Mouse (Mus musculus): ENCODE data around the gene C8b. TPM values are rescaled to one million over a fixed set of nuclear protein-coding genes. Genes with fewer than 3 reads are reported as not detected.

C8b gene
- polyA plus RNA-seq, 1 experiment from 2014 or later = not detected

DNA sequence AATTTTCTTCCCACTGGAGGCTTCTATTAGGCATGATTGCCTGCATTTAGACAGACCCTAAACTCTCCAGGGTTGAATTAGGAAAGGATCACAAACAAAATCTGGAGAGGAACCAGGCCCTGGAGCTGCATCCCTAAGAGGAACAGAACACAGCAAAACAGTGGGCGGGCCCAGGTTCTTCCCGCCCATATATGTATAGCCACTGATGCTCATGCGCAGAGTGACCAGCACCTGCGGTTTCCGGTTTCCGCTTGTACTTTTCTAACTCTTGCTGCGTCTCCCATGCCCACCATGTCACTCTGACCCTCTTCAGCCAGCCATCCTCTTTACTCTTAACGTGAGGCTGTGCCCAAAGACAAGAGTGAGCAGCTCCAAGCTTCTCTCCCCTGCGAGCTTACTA, 32.8 kb downstream of the C8b start:
- no peak overlapping the region for H3K9ac ChIP-seq (ENCODE audit: low read length)
- no peaks in the 10 kb centered on the region for H3K36me3 ChIP-seq (ENCODE audit: control insufficient read depth, insufficient read depth, low read length)
- H3K9me3 ChIP-seq (replicated peaks; ENCODE audit: control insufficient read depth, low read length) = no peaks in the 10 kb centered on the region
- H3K27ac ChIP-seq (ENCODE audit: low read depth, low read length) = no peak overlapping the region
- ATAC-seq (no peak), DNase-seq (ENCODE audit: low spot score) (no peak)
- H3K27me3 ChIP-seq (replicated peaks; ENCODE audit: control insufficient read depth, insufficient read depth, low read length) = no peaks in the 10 kb centered on the region
- H3K4me3 ChIP-seq (ENCODE audit: low read depth, low read length) = no peak overlapping the region
- no peaks in the 10 kb centered on the region for H3K4me1 ChIP-seq (ENCODE audit: control insufficient read depth, insufficient read depth, low read length)
- H3K4me2 ChIP-seq (ENCODE audit: low read length) = no peak overlapping the region
- WGBS = 83% methylated on average over 9 of the region's 9 CpGs

- Histone ChIP-seq H3K4me1 (ENCODE audit: control insufficient read depth, insufficient read depth, low read length) (no peaks in the 10 kb centered on the region), H3K27ac (ENCODE audit: low read depth, low read length) (no peak overlapping the region), H3K27me3 (replicated peaks; ENCODE audit: control insufficient read depth, insufficient read depth, low read length) (no peaks in the 10 kb centered on the region), H3K9me3 (replicated peaks; ENCODE audit: control insufficient read depth, low read length) (no peaks in the 10 kb centered on the region), H3K36me3 (ENCODE audit: control insufficient read depth, insufficient read depth, low read length) (no peaks in the 10 kb centered on the region), H3K9ac (ENCODE audit: low read length) (no peak overlapping the region), H3K4me3 (ENCODE audit: low read depth, low read length) (no peak overlapping the region), H3K4me2 (ENCODE audit: low read length) (no peak overlapping the region)
- 86% methylated on average over 3 of the region's 3 CpGs for WGBS
- no peak for DNase-seq (ENCODE audit: low spot score)
- no peak for ATAC-seq
Observed at GRCm38 (mm10) chr4:104801625-104802024, 35.5 kb downstream of the C8b start.

DNA sequence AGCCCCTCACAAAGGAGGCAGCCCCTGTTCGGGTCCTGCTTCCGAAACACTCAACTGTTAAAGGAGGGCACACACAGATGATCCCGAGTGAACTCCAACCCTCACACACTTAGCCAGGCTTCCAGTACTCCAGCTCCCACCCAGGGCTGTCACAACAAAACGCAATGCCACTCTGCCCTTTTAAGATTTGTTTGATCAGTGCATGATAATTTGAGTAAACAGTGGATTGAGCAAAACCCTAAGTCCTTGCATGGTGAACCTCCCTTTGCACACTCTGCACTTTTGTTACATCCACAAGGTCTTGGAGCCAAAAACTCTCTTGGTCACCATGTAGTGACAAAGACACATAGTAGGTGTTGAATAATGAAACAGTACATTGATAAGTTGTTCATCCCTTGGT, 38.0 kb downstream of the C8b start:
- no peak for ATAC-seq
- no peaks in the 10 kb centered on the region for H3K4me1 ChIP-seq (ENCODE audit: control insufficient read depth, insufficient read depth, low read length)
- no peak overlapping the region for H3K4me3 ChIP-seq (ENCODE audit: low read depth, low read length)
- H3K9me3 ChIP-seq (replicated peaks; ENCODE audit: control insufficient read depth, low read length) = no peaks in the 10 kb centered on the region
- DNase-seq (ENCODE audit: low spot score) = no peak
- 87% methylated on average over 4 of the region's 4 CpGs for WGBS
- no peak overlapping the region for H3K4me2 ChIP-seq (ENCODE audit: low read length)
- no peaks in the 10 kb centered on the region for H3K36me3 ChIP-seq (ENCODE audit: control insufficient read depth, insufficient read depth, low read length)
- H3K9ac ChIP-seq (ENCODE audit: low read length) = no peak overlapping the region
- H3K27me3 ChIP-seq (replicated peaks; ENCODE audit: control insufficient read depth, insufficient read depth, low read length) = no peaks in the 10 kb centered on the region
- no peak overlapping the region for H3K27ac ChIP-seq (ENCODE audit: low read depth, low read length)

DNA sequence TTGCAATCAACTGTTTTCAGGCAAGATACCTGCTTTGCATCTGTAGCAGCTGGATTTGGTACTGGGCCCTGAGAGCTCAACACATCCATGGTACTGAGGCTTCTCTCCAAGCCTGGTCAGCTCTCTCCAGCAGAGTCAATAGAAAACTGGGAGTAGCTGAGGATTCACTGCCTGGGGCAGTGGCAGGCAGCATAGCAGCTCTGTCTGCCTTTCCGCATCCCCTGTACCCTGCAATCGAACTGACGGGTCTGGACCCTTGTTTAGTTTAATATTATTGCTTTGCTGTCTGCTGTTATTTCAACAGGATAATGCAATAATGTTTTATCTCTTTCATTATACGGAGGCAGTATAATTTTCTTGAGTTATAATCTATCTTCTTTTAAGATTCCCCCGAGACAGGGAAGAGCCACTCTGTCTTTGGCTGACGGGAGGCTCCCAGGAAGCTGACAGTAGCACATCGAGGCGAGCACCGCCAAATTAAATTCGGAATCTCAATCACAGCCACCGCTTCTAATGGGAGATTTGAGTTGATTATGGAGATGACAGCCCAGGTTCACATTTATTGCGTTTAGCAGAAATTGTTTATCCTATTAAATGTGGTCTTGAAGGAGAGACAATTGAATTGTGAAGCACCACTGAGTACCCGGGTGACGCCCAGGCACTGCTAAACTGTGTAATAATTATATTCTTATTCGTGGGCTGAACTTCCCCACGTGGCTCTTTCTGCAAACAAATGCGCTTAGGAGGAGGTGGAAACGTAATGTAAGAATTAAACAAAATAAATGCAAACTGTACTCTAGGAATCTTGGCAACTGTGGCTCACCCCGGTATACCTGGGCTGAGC, 39.5 kb downstream of the C8b start:
- Histone ChIP-seq H3K27me3 (replicated peaks; ENCODE audit: control insufficient read depth, insufficient read depth, low read length) (no peaks in the 10 kb centered on the region), H3K9ac (ENCODE audit: low read length) (no peak overlapping the region), H3K4me3 (ENCODE audit: low read depth, low read length) (no peak overlapping the region), H3K4me1 (ENCODE audit: control insufficient read depth, insufficient read depth, low read length) (no peaks in the 10 kb centered on the region), H3K36me3 (ENCODE audit: control insufficient read depth, insufficient read depth, low read length) (no peaks in the 10 kb centered on the region), H3K9me3 (replicated peaks; ENCODE audit: control insufficient read depth, low read length) (no peaks in the 10 kb centered on the region), H3K27ac (ENCODE audit: low read depth, low read length) (no peak overlapping the region), H3K4me2 (ENCODE audit: low read length) (no peak overlapping the region)
- 79% methylated on average over 19 of the region's 19 CpGs for WGBS
- DNase-seq (ENCODE audit: low spot score) = no peak
- ATAC-seq = no peak

- no peak for ATAC-seq
- DNase-seq (ENCODE audit: low spot score) = no peak
- 73% methylated on average over 10 of the region's 10 CpGs for WGBS
- Histone ChIP-seq H3K36me3 (ENCODE audit: control insufficient read depth, insufficient read depth, low read length) (no peaks in the 10 kb centered on the region), H3K9me3 (replicated peaks; ENCODE audit: control insufficient read depth, low read length) (no peaks in the 10 kb centered on the region), H3K4me2 (ENCODE audit: low read length) (no peak overlapping the region), H3K4me1 (ENCODE audit: control insufficient read depth, insufficient read depth, low read length) (no peaks in the 10 kb centered on the region), H3K27ac (ENCODE audit: low read depth, low read length) (no peak overlapping the region), H3K4me3 (ENCODE audit: low read depth, low read length) (no peak overlapping the region), H3K27me3 (replicated peaks; ENCODE audit: control insufficient read depth, insufficient read depth, low read length) (no peaks in the 10 kb centered on the region), H3K9ac (ENCODE audit: low read length) (no peak overlapping the region)
Observed at GRCm38 (mm10) chr4:104810710-104811286, 44.7 kb downstream of the C8b start.

GRCm38 (mm10) chr4:104813617-104814016, 47.5 kb downstream of the C8b start:
- H3K4me2 ChIP-seq (ENCODE audit: low read length) = no peak overlapping the region
- no peaks in the 10 kb centered on the region for H3K36me3 ChIP-seq (ENCODE audit: control insufficient read depth, insufficient read depth, low read length)
- H3K27me3 ChIP-seq (replicated peaks; ENCODE audit: control insufficient read depth, insufficient read depth, low read length) = no peaks in the 10 kb centered on the region
- H3K27ac ChIP-seq (ENCODE audit: low read depth, low read length) = no peak overlapping the region
- no peaks in the 10 kb centered on the region for H3K9me3 ChIP-seq (replicated peaks; ENCODE audit: control insufficient read depth, low read length)
- 56% methylated on average over 2 of the region's 2 CpGs for WGBS
- H3K4me3 ChIP-seq (ENCODE audit: low read depth, low read length) = no peak overlapping the region
- DNase-seq (ENCODE audit: low spot score) (no peak), ATAC-seq (no peak)
- H3K4me1 ChIP-seq (ENCODE audit: control insufficient read depth, insufficient read depth, low read length) = no peaks in the 10 kb centered on the region
- no peak overlapping the region for H3K9ac ChIP-seq (ENCODE audit: low read length)

GRCm38 (mm10) chr4:104816519-104817232, 50.6 kb downstream of the C8b start:
- DNase-seq (ENCODE audit: low spot score) (no peak), ATAC-seq (no peak)
- H3K4me2 ChIP-seq (ENCODE audit: low read length) = no peak overlapping the region
- H3K36me3 ChIP-seq (ENCODE audit: control insufficient read depth, insufficient read depth, low read length) = no peaks in the 10 kb centered on the region
- no peak overlapping the region for H3K4me3 ChIP-seq (ENCODE audit: low read depth, low read length)
- no peak overlapping the region for H3K27ac ChIP-seq (ENCODE audit: low read depth, low read length)
- no peaks in the 10 kb centered on the region for H3K27me3 ChIP-seq (replicated peaks; ENCODE audit: control insufficient read depth, insufficient read depth, low read length)
- WGBS = 84% methylated on average over 4 of the region's 4 CpGs
- no peaks in the 10 kb centered on the region for H3K9me3 ChIP-seq (replicated peaks; ENCODE audit: control insufficient read depth, low read length)
- no peak overlapping the region for H3K9ac ChIP-seq (ENCODE audit: low read length)
- no peaks in the 10 kb centered on the region for H3K4me1 ChIP-seq (ENCODE audit: control insufficient read depth, insufficient read depth, low read length)

GRCm38 (mm10) chr4:104817509-104817908, 51.4 kb downstream of the C8b start:
- 75% methylated on average over 2 of the region's 2 CpGs for WGBS
- H3K4me1 ChIP-seq (ENCODE audit: control insufficient read depth, insufficient read depth, low read length) = no peaks in the 10 kb centered on the region
- ATAC-seq = no peak

GRCm38 (mm10) chr4:104818986-104819385, 52.9 kb downstream of the C8b start:
- DNase-seq (ENCODE audit: low spot score) = no peak
- no peak overlapping the region for H3K27ac ChIP-seq (ENCODE audit: low read depth, low read length)
- H3K36me3 ChIP-seq (ENCODE audit: control insufficient read depth, insufficient read depth, low read length) = no peaks in the 10 kb centered on the region
- H3K4me1 ChIP-seq (ENCODE audit: control insufficient read depth, insufficient read depth, low read length) = no peaks in the 10 kb centered on the region
- H3K4me2 ChIP-seq (ENCODE audit: low read length) = no peak overlapping the region
- WGBS = 64% methylated on average over 4 of the region's 4 CpGs
- ATAC-seq = no peak
- H3K4me3 ChIP-seq (ENCODE audit: low read depth, low read length) = no peak overlapping the region
- no peaks in the 10 kb centered on the region for H3K9me3 ChIP-seq (replicated peaks; ENCODE audit: control insufficient read depth, low read length)
- H3K27me3 ChIP-seq (replicated peaks; ENCODE audit: control insufficient read depth, insufficient read depth, low read length) = no peaks in the 10 kb centered on the region
- no peak overlapping the region for H3K9ac ChIP-seq (ENCODE audit: low read length)

More at GRCm38 (mm10) chr4:104817509-104817908, 51.4 kb downstream of the C8b start:
- no peak for DNase-seq (ENCODE audit: low spot score)
- Histone ChIP-seq H3K4me3 (ENCODE audit: low read depth, low read length) (no peak overlapping the region), H3K9me3 (replicated peaks; ENCODE audit: control insufficient read depth, low read length) (no peaks in the 10 kb centered on the region), H3K4me2 (ENCODE audit: low read length) (no peak overlapping the region), H3K9ac (ENCODE audit: low read length) (no peak overlapping the region), H3K27me3 (replicated peaks; ENCODE audit: control insufficient read depth, insufficient read depth, low read length) (no peaks in the 10 kb centered on the region), H3K27ac (ENCODE audit: low read depth, low read length) (no peak overlapping the region), H3K36me3 (ENCODE audit: control insufficient read depth, insufficient read depth, low read length) (no peaks in the 10 kb centered on the region)
